Mouse (Mus musculus): Measurements from ENCODE around the gene Nlrp4b.
"Not testable (repeated sequence)": the region's sequence is repeated elsewhere in the genome, so short reads cannot be mapped to it uniquely, and the experiment has no call there.

Nlrp4b gene

DNA sequence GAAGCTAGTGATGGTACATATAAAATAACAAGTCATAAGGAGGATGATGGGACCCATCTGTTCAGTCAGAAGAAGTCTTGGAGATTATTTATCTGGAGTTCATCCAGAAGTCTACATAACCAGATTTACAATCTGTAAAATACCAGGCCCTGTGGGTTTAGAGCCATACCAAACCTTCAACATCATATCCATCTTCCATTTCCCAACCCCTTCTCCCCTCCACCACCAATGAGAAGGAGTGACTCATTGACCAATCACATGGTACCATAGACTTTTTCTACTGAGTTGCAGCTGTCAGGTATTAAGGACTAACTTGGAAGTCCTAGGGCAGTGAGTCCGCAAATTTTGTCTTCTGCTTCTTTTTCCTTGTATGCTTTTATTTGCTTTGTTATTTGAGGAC lies at the start of gene Nlrp4b:
TSS of gene Nlrp4b (plus strand) at position 301 of the 400 bp plus-strand sequence.
- no peak for DNase-seq (ENCODE audit: low spot score in 2 of 2)

DNA sequence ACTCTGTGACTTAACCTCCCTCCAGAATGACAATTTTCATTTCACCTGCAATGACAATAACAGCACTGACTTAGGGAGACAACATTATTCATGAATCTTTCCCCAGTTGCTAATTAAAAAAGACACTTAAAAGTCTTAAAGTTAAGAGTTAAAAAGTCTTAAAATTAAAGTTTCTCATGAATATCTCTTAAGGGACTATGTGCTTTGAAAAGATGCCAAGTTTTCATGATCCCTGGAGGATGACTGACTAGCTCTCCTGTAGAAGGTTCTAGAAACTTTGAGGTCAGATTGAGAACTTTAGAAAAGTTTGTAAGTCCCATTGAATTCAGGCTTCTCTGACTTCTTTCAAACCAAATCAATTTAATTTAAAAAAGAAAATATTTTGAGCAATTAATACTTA lies 66.7 kb downstream of the Nlrp4b start, which contains the start of gene Vmn1r71:
TSS of gene Vmn1r71 (minus strand) at position 101 of the 400 bp plus-strand sequence.
- no peak for DNase-seq (ENCODE audit: low spot score in 2 of 2)

DNA sequence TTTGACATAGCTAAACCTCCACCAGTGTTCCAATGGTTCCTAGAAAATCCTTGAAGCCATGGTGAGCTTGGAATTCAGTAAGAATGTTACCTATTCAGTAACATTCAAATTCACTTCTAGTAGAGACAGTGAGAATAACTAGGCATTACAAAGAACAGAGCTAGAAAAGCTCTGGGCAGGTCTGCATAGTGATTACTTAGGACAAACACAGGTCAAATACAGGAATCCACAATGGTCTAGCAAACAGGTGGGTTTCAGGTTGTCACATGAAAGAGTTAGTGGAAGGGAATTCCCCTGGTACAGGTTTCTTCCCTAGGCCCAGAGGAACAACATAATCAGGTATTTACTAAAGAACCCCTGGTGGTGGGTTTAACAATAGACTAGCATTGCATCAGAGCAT lies 70.0 kb downstream of the Nlrp4b start:
- not testable (repeated sequence) for DNase-seq (ENCODE audit: low spot score in 2 of 2)

Data from urinary bladder, postnatal 4 days (tissue).